Mouse (Mus musculus) kidney, embryonic 14.5 days (tissue): ENCODE data around the gene Xntrpc. TPM values are rescaled to one million over a fixed set of nuclear protein-coding genes. Genes with fewer than 3 reads are reported as not detected.
"Not testable (repeated sequence)": the region's sequence is repeated elsewhere in the genome, so short reads cannot be mapped to it uniquely, and the experiment has no call there.

Experiments used
- ATAC-seq: fragments of 200-750 bp; cut with Nextera tagmentation; 2 replicates; pipeline ENCODE4 v1.8.0; 2017; ENCODE audit warnings: moderate number of reproducible peaks, mild to moderate bottlenecking, moderate TSS enrichment, moderate library complexity; ENCODE audit not compliant: low FRiP score, low TSS enrichment
- H3K27ac ChIP-seq: fragments of 300-500 bp; sonication (generic); 2 replicates; pipeline ENCODE4 v1.5.1; 2014; ENCODE audit warnings: low read depth, mild to moderate bottlenecking, low read length, moderate library complexity, mixed read lengths
- H3K27me3 ChIP-seq: fragments of 300-500 bp; sonication (generic); 2 replicates; pipeline ENCODE4 v1.6.1; 2014; ENCODE audit warnings: mild to moderate bottlenecking, low read length; ENCODE audit not compliant: control insufficient read depth, insufficient read depth
- H3K36me3 ChIP-seq: fragments of 300-500 bp; sonication (generic); 2 replicates; pipeline ENCODE4 v1.6.1; 2014; ENCODE audit warnings: low read length, mixed read lengths; ENCODE audit not compliant: control insufficient read depth, insufficient read depth
- H3K4me1 ChIP-seq: fragments of 300-500 bp; sonication (generic); 2 replicates; pipeline ENCODE4 v1.6.1; 2014; ENCODE audit warnings: low read length, mixed read lengths; ENCODE audit not compliant: control insufficient read depth, insufficient read depth
- H3K4me2 ChIP-seq: fragments of 300-500 bp; sonication (generic); replicated peaks from 2 replicates; pipeline ENCODE4 v1.6.1; 2014; ENCODE audit warnings: low read depth, mild to moderate bottlenecking, low read length
- H3K4me3 ChIP-seq: fragments of 300-500 bp; sonication (generic); 2 replicates; pipeline ENCODE4 v1.5.1; 2014; ENCODE audit warnings: mild to moderate bottlenecking, low read length
- H3K9ac ChIP-seq: fragments of 300-500 bp; sonication (generic); 2 replicates; pipeline ENCODE4 v1.6.1; 2014; ENCODE audit warnings: low read depth, mild to moderate bottlenecking, low read length, moderate library complexity
- H3K9me3 ChIP-seq: fragments of 300-500 bp; sonication (generic); 2 replicates; pipeline ENCODE4 v1.6.1; 2016; ENCODE audit warnings: low read length; ENCODE audit not compliant: control insufficient read depth
- WGBS: fragments of 180-500 bp; shearing (Covaris S2); extraction: QIAGEN DNeasy Blood & Tissue Kit; methylation state at CpG from one replicate; pipeline ENCODE4 v1.1.7; 2014; 5-methylcytosine and 5-hydroxymethylcytosine counted together
- polyA plus RNA-seq: library from polyadenylated mRNA; unstranded; fragments of >200 nt; fragmentation: Nextera tagmentation; extraction: Ambion mirVana; gene quantifications from 2 replicates; pipeline ENCODE4 v1.2.1, GENCODE M21; 2014

Xntrpc gene
- polyA plus RNA-seq, 1 experiment from 2014 or later, result 1.6 TPM

DNA sequence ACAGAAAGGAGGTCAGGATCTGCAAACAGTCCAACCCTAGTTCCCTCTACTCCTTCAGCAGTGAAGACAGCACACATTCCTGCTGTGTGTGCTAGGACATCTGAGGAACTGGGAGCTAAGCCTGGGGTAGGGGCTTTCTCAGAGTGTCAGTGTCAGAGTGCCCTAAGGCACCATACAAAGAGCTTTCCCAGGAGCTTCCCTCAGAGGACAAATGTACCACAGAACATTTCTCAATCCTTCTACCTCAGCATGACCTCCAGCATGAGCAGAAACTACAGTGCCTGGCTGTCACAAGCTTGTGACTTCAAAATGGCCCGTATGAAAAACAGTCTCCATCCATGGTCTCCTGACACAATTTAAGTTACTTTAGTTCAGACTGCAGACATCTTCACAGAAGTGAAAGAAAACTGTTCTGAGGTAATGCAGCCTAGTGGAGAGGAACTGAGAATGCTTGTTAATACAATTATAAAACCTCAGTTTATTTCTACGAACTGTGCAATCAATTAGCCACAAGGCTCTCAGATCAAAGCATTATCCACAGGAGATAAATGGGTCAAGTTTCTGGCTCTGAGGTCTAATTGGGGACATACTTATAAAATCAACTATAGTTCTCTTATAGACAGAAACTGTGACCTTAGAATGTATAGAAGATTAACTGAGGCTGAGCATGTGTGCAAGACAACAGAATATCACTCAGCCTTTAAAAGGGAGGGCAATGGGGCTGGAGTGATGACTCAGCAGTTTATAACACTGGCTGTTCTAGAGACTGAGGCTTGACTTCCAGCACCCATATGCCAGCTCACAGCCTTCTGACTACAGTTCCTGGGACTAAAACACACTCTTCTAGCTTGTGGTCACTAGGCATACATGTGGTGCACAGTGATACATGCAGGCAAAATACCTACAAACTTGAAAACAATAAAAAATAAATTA is 40.1 kb upstream of the Xntrpc start:
- Histone ChIP-seq H3K4me1 (no peaks in the 10 kb centered on the region), H3K27me3 (no peaks in the 10 kb centered on the region), H3K9ac (no peak overlapping the region), H3K4me2 (no peak overlapping the region), H3K27ac (no peak overlapping the region), H3K4me3 (no peak overlapping the region), H3K36me3 (peaks cover 48% of the 10 kb centered on the region), H3K9me3 (no peaks in the 10 kb centered on the region)
- 91% methylated on average over 2 of the region's 2 CpGs for WGBS
- no peak for ATAC-seq

DNA sequence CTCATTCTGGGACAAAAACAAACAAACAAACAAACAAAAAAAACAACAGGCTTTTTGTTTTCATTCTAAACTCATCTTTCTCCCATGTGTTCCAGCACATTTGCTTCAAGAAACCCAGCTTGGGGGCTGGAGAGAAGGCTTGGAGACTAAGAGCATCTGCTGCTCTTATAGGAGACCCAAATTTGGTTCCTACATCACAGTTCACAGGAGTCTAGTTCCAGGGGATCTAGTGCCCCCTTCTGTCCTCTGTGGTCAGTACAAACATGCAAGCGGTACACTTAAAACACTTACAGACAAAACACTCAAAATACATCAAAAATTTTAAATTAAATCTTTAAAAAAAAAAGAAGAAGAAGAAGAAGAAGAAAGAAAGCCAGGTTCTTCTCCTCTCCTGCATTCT is 30.6 kb upstream of the Xntrpc start:
- no peaks in the 10 kb centered on the region for H3K27me3 ChIP-seq
- peaks cover 92% of the 10 kb centered on the region for H3K36me3 ChIP-seq
- ATAC-seq, result no peak
- WGBS, result 94% methylated on average over 1 of the region's 1 CpGs
- no peak overlapping the region for H3K4me2 ChIP-seq
- H3K9ac ChIP-seq, result no peak overlapping the region
- H3K4me1 ChIP-seq, result no peaks in the 10 kb centered on the region
- no peak overlapping the region for H3K27ac ChIP-seq
- H3K4me3 ChIP-seq, result no peak overlapping the region
- no peaks in the 10 kb centered on the region for H3K9me3 ChIP-seq

DNA sequence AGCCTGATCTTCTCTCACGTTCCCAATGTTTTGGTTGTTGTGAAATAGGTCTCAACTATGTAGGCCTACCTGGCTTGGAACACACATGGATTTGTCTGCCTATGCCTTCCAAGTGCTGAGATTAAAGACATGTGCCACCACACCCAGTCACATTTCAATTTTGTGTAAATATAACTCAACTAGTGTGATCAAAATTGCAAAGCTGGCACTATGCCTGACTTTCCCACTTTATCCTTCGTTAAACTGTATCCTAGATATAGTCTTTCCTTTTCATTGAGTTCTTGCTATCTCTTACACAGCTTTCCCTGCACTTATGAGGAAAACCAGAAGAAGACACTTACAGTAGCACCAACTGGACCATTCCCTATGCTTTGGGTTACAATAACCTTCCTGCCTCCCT is 30.0 kb upstream of the Xntrpc start:
- 97% methylated on average over 2 of the region's 2 CpGs for WGBS
- Histone ChIP-seq H3K4me2 (no peak overlapping the region), H3K27me3 (no peaks in the 10 kb centered on the region), H3K27ac (no peak overlapping the region), H3K36me3 (peaks cover 94% of the 10 kb centered on the region), H3K9me3 (no peaks in the 10 kb centered on the region), H3K9ac (no peak overlapping the region), H3K4me1 (no peaks in the 10 kb centered on the region), H3K4me3 (no peak overlapping the region)
- no peak for ATAC-seq

DNA sequence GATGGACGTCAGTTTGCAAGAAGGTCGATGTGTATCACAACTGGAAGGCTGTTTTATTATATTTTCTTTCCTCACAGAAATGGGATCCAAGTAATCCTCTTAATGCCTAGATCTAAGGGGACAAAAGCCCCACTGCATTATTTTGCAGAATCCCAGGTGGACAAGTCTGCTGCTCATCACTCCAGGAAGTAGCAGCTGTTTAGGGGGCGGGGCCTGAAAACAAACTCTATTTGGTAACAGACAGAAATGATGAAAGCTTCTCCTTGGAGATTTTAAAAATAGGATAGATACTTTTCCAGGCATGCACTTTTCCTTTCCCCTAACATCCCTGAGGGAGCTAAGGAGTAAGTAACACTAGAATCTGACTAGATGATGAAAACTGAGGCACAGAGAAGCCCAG is 28.2 kb upstream of the Xntrpc start:
- H3K36me3 ChIP-seq, result peaks cover 83% of the 10 kb centered on the region
- H3K27me3 ChIP-seq, result no peaks in the 10 kb centered on the region
- 93% methylated on average over 3 of the region's 3 CpGs for WGBS
- H3K27ac ChIP-seq, result no peak overlapping the region
- no peaks in the 10 kb centered on the region for H3K4me1 ChIP-seq
- H3K9ac ChIP-seq, result no peak overlapping the region
- ATAC-seq, result no peak
- no peak overlapping the region for H3K4me3 ChIP-seq
- H3K4me2 ChIP-seq, result no peak overlapping the region
- no peaks in the 10 kb centered on the region for H3K9me3 ChIP-seq

DNA sequence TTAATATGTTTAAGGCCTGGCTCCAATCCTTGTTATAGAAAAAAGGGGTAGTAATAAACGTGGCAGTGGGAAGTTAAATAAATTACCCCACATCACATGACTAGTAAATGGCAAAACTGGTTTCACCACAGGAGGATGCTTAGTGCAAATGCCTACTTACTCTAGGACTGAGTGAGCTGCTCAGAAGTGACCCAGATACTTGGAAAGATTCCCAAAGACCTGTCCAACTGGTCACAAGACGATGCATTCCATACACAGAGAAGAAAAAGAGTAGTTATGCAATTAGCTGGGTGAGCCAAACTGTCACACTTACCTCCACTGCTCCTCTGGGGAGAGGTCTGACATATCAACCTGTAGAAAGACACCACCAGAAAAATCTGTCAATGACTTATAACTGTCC is 23.2 kb upstream of the Xntrpc start:
- 67% methylated on average over 2 of the region's 2 CpGs for WGBS
- Histone ChIP-seq H3K4me3 (no peak overlapping the region), H3K27ac (no peak overlapping the region), H3K9me3 (no peaks in the 10 kb centered on the region), H3K9ac (no peak overlapping the region), H3K27me3 (no peaks in the 10 kb centered on the region), H3K36me3 (peaks cover 35% of the 10 kb centered on the region), H3K4me1 (no peaks in the 10 kb centered on the region), H3K4me2 (no peak overlapping the region)
- no peak for ATAC-seq

DNA sequence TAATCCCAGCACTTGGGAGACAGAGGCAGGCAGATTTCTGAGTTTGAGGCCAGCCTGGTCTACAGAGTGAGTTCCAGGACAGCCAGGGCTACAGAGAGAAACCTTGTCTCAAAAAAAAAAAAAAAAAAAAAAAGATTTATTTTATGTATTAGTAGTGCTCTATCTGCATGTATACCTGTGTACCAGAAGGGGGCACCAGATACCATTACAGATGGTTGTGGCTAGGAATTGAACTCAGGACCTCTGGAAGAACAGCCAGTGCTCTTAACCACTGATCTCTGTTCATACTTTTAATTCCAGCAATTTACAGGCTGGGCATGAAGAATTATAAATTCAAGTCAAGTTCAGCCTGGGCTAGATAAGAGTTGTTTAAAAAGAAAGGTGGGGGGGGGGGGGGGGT is 17.0 kb upstream of the Xntrpc start:
- not testable (repeated sequence) for ATAC-seq, H3K4me3 ChIP-seq, H3K9me3 ChIP-seq, H3K4me1 ChIP-seq, H3K9ac ChIP-seq, H3K27me3 ChIP-seq, H3K4me2 ChIP-seq, H3K36me3 ChIP-seq, H3K27ac ChIP-seq

DNA sequence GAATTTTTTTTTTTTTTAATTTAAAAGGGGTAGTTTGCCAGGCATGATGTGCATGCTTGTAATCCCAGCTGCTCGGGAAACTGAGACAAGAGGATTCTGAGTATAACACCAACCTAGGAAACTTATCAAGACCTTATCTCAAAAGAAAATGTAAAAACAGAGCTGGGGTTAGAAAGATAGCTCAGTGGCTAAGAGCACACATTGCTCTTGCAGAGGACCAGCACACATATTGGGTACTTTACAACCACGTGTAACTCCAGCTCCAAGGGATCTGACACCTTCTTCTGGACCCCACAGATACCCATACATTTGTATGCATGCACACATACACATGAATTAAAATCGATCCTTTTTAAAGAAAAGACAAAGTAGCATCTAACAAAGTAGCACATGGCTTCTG is 4.2 kb upstream of the Xntrpc start:
- Histone ChIP-seq H3K4me1 (peaks cover 6% of the 10 kb centered on the region; the same call in 1 of the 2 replicates), H3K9me3 (no peaks in the 10 kb centered on the region), H3K9ac (no peak overlapping the region), H3K4me2 (no peak overlapping the region), H3K27ac (no peak overlapping the region), H3K36me3 (peaks cover 18% of the 10 kb centered on the region; the same call in 1 of the 2 replicates), H3K4me3 (no peak overlapping the region), H3K27me3 (no peaks in the 10 kb centered on the region)
- 93% methylated on average over 3 of the region's 3 CpGs for WGBS
- ATAC-seq, result no peak

DNA sequence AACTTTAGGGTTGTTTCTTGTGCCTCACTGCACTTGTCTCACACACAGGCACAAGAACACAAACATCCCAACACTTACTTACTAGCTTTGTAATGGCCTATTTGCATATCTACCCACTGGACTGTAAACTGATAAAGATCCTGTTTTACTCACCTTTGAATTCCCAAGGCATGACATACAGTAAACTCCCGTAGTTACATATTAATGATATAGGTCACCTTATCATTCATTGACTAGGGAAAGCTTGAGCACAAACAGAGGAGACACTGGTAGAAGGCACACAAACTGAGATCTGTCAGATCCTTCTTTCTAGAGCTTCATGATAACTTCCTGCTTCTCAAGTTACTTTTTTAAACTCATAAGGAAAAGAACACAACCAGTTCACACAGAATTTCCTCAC is 3.3 kb upstream of the Xntrpc start:
- Histone ChIP-seq H3K4me1 (peaks cover 10% of the 10 kb centered on the region; the same call in 1 of the 2 replicates), H3K36me3 (peaks cover 13% of the 10 kb centered on the region; the same call in 1 of the 2 replicates), H3K27ac (no peak overlapping the region), H3K27me3 (no peaks in the 10 kb centered on the region), H3K4me2 (no peak overlapping the region), H3K9ac (no peak overlapping the region), H3K4me3 (no peak overlapping the region), H3K9me3 (no peaks in the 10 kb centered on the region)
- ATAC-seq, result no peak
- WGBS, result 76% methylated on average over 1 of the region's 1 CpGs

DNA sequence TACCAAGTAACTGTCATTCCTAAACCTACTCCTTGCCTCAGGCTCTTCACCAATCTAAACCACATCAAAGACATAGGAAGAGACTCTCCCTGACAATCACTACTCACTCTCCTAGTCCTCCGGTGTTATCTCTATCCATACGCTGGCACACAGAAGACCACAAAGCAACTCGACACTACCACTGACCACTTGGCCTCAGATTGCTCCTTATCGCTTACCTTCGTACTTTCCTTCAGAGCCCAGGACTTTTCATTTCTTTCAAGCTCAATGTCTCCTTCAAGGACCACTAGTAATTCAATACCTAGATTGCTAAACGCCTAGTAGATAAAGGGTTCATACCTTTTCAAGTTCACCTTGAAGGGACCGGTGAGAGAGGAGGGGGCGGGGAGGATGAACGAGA is 1.6 kb upstream of the Xntrpc start:
- H3K27me3 ChIP-seq, result no peaks in the 10 kb centered on the region
- ATAC-seq, result no peak
- no peak overlapping the region for H3K27ac ChIP-seq
- H3K4me3 ChIP-seq, result peak overlapping the region; percentile 84
- peak overlapping the region; percentile 57 for H3K4me2 ChIP-seq
- no peaks in the 10 kb centered on the region for H3K9me3 ChIP-seq
- 75% methylated on average over 9 of the region's 9 CpGs for WGBS
- no peak overlapping the region for H3K9ac ChIP-seq
- H3K36me3 ChIP-seq, result peaks cover 12% of the 10 kb centered on the region; the same call in 1 of the 2 replicates
- H3K4me1 ChIP-seq, result peaks cover 10% of the 10 kb centered on the region; the same call in 1 of the 2 replicates
